Mouse (Mus musculus): ENCODE measurements around the gene Gm49366.

DNA sequence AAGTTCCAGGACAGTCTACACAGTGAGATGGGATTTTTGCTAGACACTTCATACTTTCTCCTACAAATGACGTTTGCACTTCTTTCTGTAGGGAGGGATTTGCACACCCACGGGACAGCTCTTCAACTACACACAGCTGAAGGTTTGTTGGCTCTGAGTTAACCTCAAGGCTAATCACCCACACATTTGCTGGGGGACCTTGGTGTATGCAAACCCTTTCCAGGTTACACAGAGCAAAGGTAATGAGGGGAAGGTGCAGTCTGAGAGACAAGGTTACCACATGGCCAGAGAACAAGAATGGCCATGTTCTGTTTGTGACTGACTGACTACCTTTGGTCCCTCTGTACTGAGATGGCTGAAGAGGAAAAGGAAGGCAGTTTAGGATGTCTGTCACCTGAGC is 45.1 kb downstream of the Gm49366 start:
- TF ChIP-seq POLR2A (IDR thresholded peaks at IDR 0.05; ENCODE audit: low read depth, low read length) (no peak), CTCF (IDR thresholded peaks at IDR 0.05; ENCODE audit: extremely low read depth, insufficient read length, insufficient replicate concordance, low read depth, low read length) (no peak)
